ENCODE assay signal across 18 mouse cellular contexts in the genomic region with DNA sequence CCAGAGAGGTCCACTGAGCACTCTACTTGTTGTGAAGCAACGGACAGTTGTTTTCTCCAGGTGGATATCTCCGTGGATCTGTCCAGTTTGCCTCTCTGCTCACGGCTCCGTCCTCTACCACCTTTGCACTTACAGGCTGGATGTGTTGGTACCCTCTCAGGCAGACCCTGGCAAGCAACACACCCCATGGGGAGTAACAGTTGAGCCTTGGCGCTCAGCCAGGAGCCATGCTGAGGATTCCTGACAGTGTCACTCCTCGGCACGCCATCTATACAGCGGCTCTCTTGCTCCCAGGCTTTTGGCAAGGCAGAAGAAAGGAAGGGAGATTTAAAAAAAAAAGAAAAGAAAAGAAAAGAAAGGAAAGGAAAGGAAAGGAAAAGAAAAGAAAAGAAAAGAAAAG. TPM values are rescaled to one million over a fixed set of nuclear protein-coding genes. Genes with fewer than 3 reads are reported as not detected.
DNase-seq lines count a peak whose midpoint lies in the region; ATAC-seq and TF ChIP-seq lines count a peak whose summit lies in the region.
"Had no signal": no experiment of that assay in that cellular context is flagged by ENCODE, and none has a peak within 500 bp of the region (broad histone marks: within the 10 kb centered on the region; RNA-seq: fewer than 3 reads in every experiment).

No protein-coding gene starts in this region.

- DNase-seq in kidney, postnatal 10 days: peak; percentile 52
- DNase-seq in ovary, postnatal 14 days (ENCODE audit: low spot score): peak; percentile 9
- DNase-seq in ovary, postnatal 36 days (ENCODE audit: low spot score): no peak
- peak; percentile 33 to 44 for DNase-seq in cerebellum, adult 2 months
- DNase-seq in cerebellum, adult 9-11 months: peak; percentile 50
- DNase-seq in adrenal gland, adult 18-20 months (ENCODE audit: low spot score in 2 of 2): no peak
- DNase-seq: gastrocnemius, adult 2 months; heart, adult 2 months; right cerebral cortex, adult 18-20 months; thymus, postnatal 4 days had no signal

- H3K9me3 ChIP-seq in kidney, embryonic 16.5 days (ENCODE audit: low read length): no peaks in the 10 kb centered on the region
- H3K9me3 ChIP-seq: embryonic facial prominence, embryonic 10.5 days; hindbrain, embryonic 12.5 days; limb, embryonic 15.5 days; midbrain, embryonic 10.5 days; neural tube, embryonic 15.5 days had no signal

- TF ChIP-seq POLR2A in cerebellum, adult 2 months (IDR thresholded peaks at IDR 0.05; ENCODE audit: borderline replicate concordance, insufficient read depth, low read length): no peak

- H3K27ac ChIP-seq in kidney, embryonic 16.5 days (ENCODE audit: low read length): no peak overlapping the region
- no peak overlapping the region for H3K27ac ChIP-seq in cerebellum, adult 2 months (ENCODE audit: insufficient read depth, low read length)
- H3K27ac ChIP-seq: gastrocnemius, adult 2 months; heart, adult 2 months; hindbrain, embryonic 12.5 days; kidney, postnatal 0 days; limb, embryonic 15.5 days had no signal

- no peak overlapping the region for H3K4me2 ChIP-seq in kidney, embryonic 16.5 days (replicated peaks; ENCODE audit: low read depth, low read length)
- H3K4me2 ChIP-seq: hindbrain, embryonic 12.5 days; limb, embryonic 15.5 days; neural tube, embryonic 15.5 days had no signal

- no peak overlapping the region for H3K9ac ChIP-seq in kidney, embryonic 16.5 days (replicated peaks; ENCODE audit: low read length)
- H3K9ac ChIP-seq: hindbrain, embryonic 12.5 days; limb, embryonic 15.5 days; neural tube, embryonic 15.5 days had no signal

- no peak for ATAC-seq in kidney, embryonic 16.5 days (ENCODE audit: low FRiP score, low TSS enrichment)

- H3K4me1 ChIP-seq in kidney, embryonic 16.5 days (ENCODE audit: insufficient read depth, low read length): peaks cover 14% of the 10 kb centered on the region
- peaks cover 20% of the 10 kb centered on the region for H3K4me1 ChIP-seq in cerebellum, adult 2 months (ENCODE audit: control insufficient read depth, insufficient read depth, low read length)

- no peak for TF ChIP-seq CTCF in cerebellum, adult 2 months (IDR thresholded peaks at IDR 0.05; ENCODE audit: borderline replicate concordance, insufficient read depth, low read depth, low read length)

- no peaks in the 10 kb centered on the region for H3K27me3 ChIP-seq in kidney, embryonic 16.5 days (ENCODE audit: insufficient read depth, low read length)
- H3K27me3 ChIP-seq in cerebellum, adult 2 months (ENCODE audit: control insufficient read depth, insufficient read depth, low read length): no peaks in the 10 kb centered on the region
- H3K27me3 ChIP-seq: limb, embryonic 15.5 days; neural tube, embryonic 15.5 days had no signal

- WGBS in kidney, embryonic 16.5 days: 81% methylated on average over 8 of the region's 8 CpGs
- WGBS in cerebellum, adult 2 months: 46% methylated on average over 8 of the region's 8 CpGs

- no peaks in the 10 kb centered on the region for H3K36me3 ChIP-seq in kidney, embryonic 16.5 days (ENCODE audit: insufficient read depth, low read length)
- H3K36me3 ChIP-seq: embryonic facial prominence, embryonic 10.5 days; hindbrain, embryonic 12.5 days; midbrain, embryonic 10.5 days; neural tube, embryonic 15.5 days had no signal

- no peak overlapping the region for H3K4me3 ChIP-seq in kidney, embryonic 16.5 days (ENCODE audit: low read length)
- H3K4me3 ChIP-seq in cerebellum, adult 2 months (replicated peaks; ENCODE audit: insufficient read depth, low read depth, low read length): no peak overlapping the region
- H3K4me3 ChIP-seq: embryonic facial prominence, embryonic 10.5 days; gastrocnemius, adult 2 months; heart, adult 2 months; hindbrain, embryonic 12.5 days; limb, embryonic 15.5 days; midbrain, embryonic 10.5 days; myocyte; neural tube, embryonic 15.5 days had no signal

RNA-seq across cellular contexts. Expression of gene Fbxw4, which starts 45.7 kb away (rescaled TPM):
- polyA plus RNA-seq in kidney, embryonic 16.5 days (2015; fragmentation: Nextera tagmentation; extraction: Ambion mirVana): 7.2 and 7.9 TPM in 2 replicates
- 43.7 and 44.8 TPM in 2 replicates for polyA plus RNA-seq in cerebellum, adult 2 months (2012; rRNA removed)
- total RNA-seq in adrenal gland, adult 18-20 months (2021): 10 to 100 TPM; 30.9 to 47.7 TPM

RNA-seq across cellular contexts. Expression of gene Gm17018, which starts 54.0 kb away (rescaled TPM):
- polyA plus RNA-seq in kidney, embryonic 16.5 days (2015; fragmentation: Nextera tagmentation; extraction: Ambion mirVana): 52.4 and 52.9 TPM in 2 replicates
- 44.6 and 56.7 TPM in 2 replicates for polyA plus RNA-seq in cerebellum, adult 2 months (2012; rRNA removed)
- 10 to 100 TPM; 28.4 to 33.9 TPM for total RNA-seq in adrenal gland, adult 18-20 months (2021)

RNA-seq across cellular contexts. Expression of gene Poll, which starts 54.0 kb away (rescaled TPM):
- 20.4 and 21.9 TPM in 2 replicates for polyA plus RNA-seq in kidney, embryonic 16.5 days (2015; fragmentation: Nextera tagmentation; extraction: Ambion mirVana)
- 14.5 and 14.6 TPM in 2 replicates for polyA plus RNA-seq in cerebellum, adult 2 months (2012; rRNA removed)
- 10 to 100 TPM in 1 of 2 experiments, 1 to 10 TPM in 1; 9.4 to 11.0 TPM for total RNA-seq in adrenal gland, adult 18-20 months (2021)

Comparison
In these comparisons a context has a peak if more than half of its experiments do, and no peak if none do; other contexts are left out.
1. DNase-seq: peak in kidney, postnatal 10 days (single experiment), ovary, postnatal 14 days (single experiment), cerebellum, adult 2 months (2 of 2) and cerebellum, adult 9-11 months (single experiment); none in ovary, postnatal 36 days (single experiment) and adrenal gland, adult 18-20 months (0 of 2).